Comparison of ENCODE assay signal across 8 mouse cellular contexts in the genomic region with DNA sequence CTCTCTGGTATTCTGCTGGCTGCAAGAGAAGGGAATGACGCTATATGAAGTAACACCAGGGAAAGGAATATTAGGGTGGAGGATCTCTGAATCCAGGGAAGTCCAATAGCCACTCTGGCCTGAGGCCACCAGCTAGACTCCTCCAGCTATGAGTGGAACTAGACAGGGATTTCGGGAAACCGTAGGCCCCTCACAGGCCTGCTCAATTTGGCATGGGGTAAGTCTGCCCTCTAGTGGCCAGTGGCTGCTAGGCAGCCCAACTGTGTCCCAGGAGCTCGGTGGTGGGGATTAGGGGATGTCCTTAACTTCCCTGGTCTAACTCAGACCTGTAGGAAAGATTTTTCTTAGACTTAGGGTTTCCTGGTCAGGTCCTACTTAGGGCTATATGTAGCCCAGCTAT. TPM values are rescaled to one million over a fixed set of nuclear protein-coding genes. Genes with fewer than 3 reads are reported as not detected.
A peak's percentile ranks its signal among the peaks of the same experiment; 100 is the strongest.
DNase-seq lines count a peak whose midpoint lies in the region; ATAC-seq and TF ChIP-seq lines count a peak whose summit lies in the region.

No protein-coding gene starts in this region.

- TF ChIP-seq CTCF in C2C12 (IDR thresholded peaks at IDR 0.05; ENCODE audit: control insufficient read depth, insufficient read depth, insufficient read length) = peak; percentile 89
- TF ChIP-seq CTCF in bone marrow, adult 2 months (IDR thresholded peaks at IDR 0.05; ENCODE audit: control insufficient read depth, insufficient read depth, low read length) = peak; percentile 95
- TF ChIP-seq CTCF in midbrain, postnatal 0 days (IDR thresholded peaks at IDR 0.05) = peak; percentile 99
- peak; percentile 88; the same call in 1 of the 2 replicates for TF ChIP-seq CTCF in spleen, adult 2 months (IDR thresholded peaks at IDR 0.05; ENCODE audit: extremely low read depth, insufficient read depth, insufficient read length, insufficient replicate concordance)

- ATAC-seq in embryonic facial prominence, embryonic 15.5 days (ENCODE audit: insufficient number of reproducible peaks, low FRiP score, low TSS enrichment, low read depth) = peak; percentile 69; the same call in 1 of the 2 replicates
- peak; percentile 85 for ATAC-seq in limb, embryonic 14.5 days (ENCODE audit: low FRiP score, low read depth)
- ATAC-seq in midbrain, postnatal 0 days (ENCODE audit: low FRiP score) = peak; percentile 78

- no peaks in the 10 kb centered on the region for H3K79me2 ChIP-seq in C2C12 (ENCODE audit: control insufficient read depth, insufficient read depth)

- no peak for TF ChIP-seq POLR2A in bone marrow, adult 2 months (IDR thresholded peaks at IDR 0.05; ENCODE audit: borderline replicate concordance, control insufficient read depth, low read depth, low read length)
- TF ChIP-seq POLR2A in limb, embryonic 14.5 days (IDR thresholded peaks at IDR 0.05; ENCODE audit: borderline replicate concordance, extremely low read depth, insufficient read depth, insufficient read length) = no peak
- no peak for TF ChIP-seq POLR2A in spleen, adult 2 months (IDR thresholded peaks at IDR 0.05; ENCODE audit: low read depth, low read length)

- 22% methylated on average over 4 of the region's 4 CpGs for WGBS in bone marrow, adult 2 months
- 9% methylated on average over 4 of the region's 4 CpGs for WGBS in embryonic facial prominence, embryonic 15.5 days
- WGBS in heart, embryonic 10.5 days = 11% methylated on average over 4 of the region's 4 CpGs
- 10% methylated on average over 4 of the region's 4 CpGs for WGBS in limb, embryonic 14.5 days
- 6% methylated on average over 4 of the region's 4 CpGs for WGBS in midbrain, postnatal 0 days
- 30% methylated on average over 4 of the region's 4 CpGs for WGBS in spleen, adult 2 months

- no peaks in the 10 kb centered on the region for H3K9me3 ChIP-seq in embryonic facial prominence, embryonic 15.5 days (replicated peaks)
- H3K9me3 ChIP-seq in heart, embryonic 10.5 days = no peaks in the 10 kb centered on the region
- H3K9me3 ChIP-seq in limb, embryonic 14.5 days (ENCODE audit: control insufficient read depth, low read length) = no peaks in the 10 kb centered on the region
- no peaks in the 10 kb centered on the region for H3K9me3 ChIP-seq in midbrain, postnatal 0 days (ENCODE audit: low read length)

- peaks cover 3% of the 10 kb centered on the region; the same call in 1 of the 2 replicates for H3K4me1 ChIP-seq in bone marrow, adult 2 months (ENCODE audit: control insufficient read depth, insufficient read depth, low read length)
- 0 out of 2 replicates have a peak, but pooled peaks cover 7% of the 10 kb centered on the region for H3K4me1 ChIP-seq in embryonic facial prominence, embryonic 15.5 days
- H3K4me1 ChIP-seq in heart, embryonic 10.5 days = peaks cover 12% of the 10 kb centered on the region
- no peaks in the 10 kb centered on the region for H3K4me1 ChIP-seq in limb, embryonic 14.5 days (ENCODE audit: control insufficient read depth, insufficient read depth, low read length)
- H3K4me1 ChIP-seq in midbrain, postnatal 0 days (ENCODE audit: insufficient read depth, low read length) = no peaks in the 10 kb centered on the region
- no peaks in the 10 kb centered on the region for H3K4me1 ChIP-seq in spleen, adult 2 months (ENCODE audit: control insufficient read depth, insufficient read depth, insufficient read length)

- H3K4me2 ChIP-seq in embryonic facial prominence, embryonic 15.5 days (replicated peaks) = no peak overlapping the region
- H3K4me2 ChIP-seq in limb, embryonic 14.5 days (replicated peaks; ENCODE audit: low read depth, low read length, severe bottlenecking) = no peak overlapping the region
- no peak overlapping the region for H3K4me2 ChIP-seq in midbrain, postnatal 0 days (ENCODE audit: low read depth, low read length, poor library complexity, severe bottlenecking)

- H3K4me3 ChIP-seq in C2C12 (ENCODE audit: insufficient read depth, poor library complexity, severe bottlenecking) = no peak overlapping the region
- H3K4me3 ChIP-seq in bone marrow, adult 2 months (replicated peaks; ENCODE audit: control insufficient read depth, low read depth, low read length) = no peak overlapping the region
- H3K4me3 ChIP-seq in embryonic facial prominence, embryonic 15.5 days (replicated peaks) = no peak overlapping the region
- no peak overlapping the region for H3K4me3 ChIP-seq in heart, embryonic 10.5 days
- H3K4me3 ChIP-seq in limb, embryonic 14.5 days (replicated peaks; ENCODE audit: low read length) = no peak overlapping the region
- no peak overlapping the region for H3K4me3 ChIP-seq in midbrain, postnatal 0 days (ENCODE audit: low read depth, low read length)
- H3K4me3 ChIP-seq in spleen, adult 2 months (ENCODE audit: extremely low read depth, insufficient read depth, insufficient read length) = no peak overlapping the region

- H3ac ChIP-seq in C2C12 (ENCODE audit: control insufficient read depth, insufficient read length, low read depth) = no peak overlapping the region

- no peaks in the 10 kb centered on the region for H3K79me3 ChIP-seq in C2C12 (ENCODE audit: low read depth)

- H3K27ac ChIP-seq in bone marrow, adult 2 months (ENCODE audit: control insufficient read depth, insufficient read depth, low read depth, low read length, poor library complexity) = no peak overlapping the region
- no peak overlapping the region for H3K27ac ChIP-seq in embryonic facial prominence, embryonic 15.5 days (replicated peaks)
- no peak overlapping the region; the same call in 1 of the 2 replicates for H3K27ac ChIP-seq in heart, embryonic 10.5 days
- no peak overlapping the region for H3K27ac ChIP-seq in limb, embryonic 14.5 days (replicated peaks; ENCODE audit: low read depth, low read length)
- no peak overlapping the region for H3K27ac ChIP-seq in midbrain, postnatal 0 days (ENCODE audit: low read depth, low read length)
- no peak overlapping the region for H3K27ac ChIP-seq in spleen, adult 2 months (ENCODE audit: insufficient read depth, low read length)

- peak; percentile 88 for DNase-seq in heart, embryonic 10.5 days (ENCODE audit: low spot score)
- DNase-seq in kidney, adult 9 months = peak; percentile 77
- DNase-seq in limb, embryonic 14.5 days (ENCODE audit: low spot score) = peak; percentile 86
- peak; percentile 86 for DNase-seq in midbrain, postnatal 0 days (ENCODE audit: low spot score)
- peak in 1 of 2 experiments; percentile 68 for DNase-seq in spleen, adult 2 months (ENCODE audit: low read depth in 1 of 2, low spot score in 2 of 2)

- H3K9ac ChIP-seq in embryonic facial prominence, embryonic 15.5 days = no peak overlapping the region
- H3K9ac ChIP-seq in limb, embryonic 14.5 days (ENCODE audit: low read depth, low read length, severe bottlenecking) = no peak overlapping the region
- no peak overlapping the region for H3K9ac ChIP-seq in midbrain, postnatal 0 days (replicated peaks; ENCODE audit: low read length, poor library complexity, severe bottlenecking)

- H3K36me3 ChIP-seq in C2C12 (ENCODE audit: control insufficient read depth, insufficient read depth) = no peaks in the 10 kb centered on the region
- H3K36me3 ChIP-seq in embryonic facial prominence, embryonic 15.5 days = no peaks in the 10 kb centered on the region
- no peaks in the 10 kb centered on the region for H3K36me3 ChIP-seq in heart, embryonic 10.5 days
- no peaks in the 10 kb centered on the region for H3K36me3 ChIP-seq in limb, embryonic 14.5 days (ENCODE audit: control insufficient read depth, insufficient read depth, low read length)
- H3K36me3 ChIP-seq in midbrain, postnatal 0 days (ENCODE audit: insufficient read depth, low read length) = no peaks in the 10 kb centered on the region
- no peaks in the 10 kb centered on the region for H3K36me3 ChIP-seq in spleen, adult 2 months (ENCODE audit: control insufficient read depth, insufficient read depth, low read length)

- no peaks in the 10 kb centered on the region for H3K27me3 ChIP-seq in C2C12 (ENCODE audit: control insufficient read depth, insufficient read depth, insufficient read length)
- H3K27me3 ChIP-seq in embryonic facial prominence, embryonic 15.5 days = no peaks in the 10 kb centered on the region
- H3K27me3 ChIP-seq in heart, embryonic 10.5 days (ENCODE audit: insufficient read depth, poor library complexity, severe bottlenecking) = peaks cover 32% of the 10 kb centered on the region
- H3K27me3 ChIP-seq in limb, embryonic 14.5 days (ENCODE audit: control insufficient read depth, insufficient read depth, low read length) = no peaks in the 10 kb centered on the region
- 0 out of 2 replicates have a peak, but pooled peaks cover 3% of the 10 kb centered on the region for H3K27me3 ChIP-seq in midbrain, postnatal 0 days (ENCODE audit: insufficient read depth, low read length)
- no peaks in the 10 kb centered on the region for H3K27me3 ChIP-seq in spleen, adult 2 months (ENCODE audit: control insufficient read depth, insufficient read depth, low read length)

RNA-seq across cellular contexts. Expression of gene Samd8, which starts 8.5 kb away (rescaled TPM):
- polyA plus RNA-seq in C2C12 (2012; fragmentation: generic; extraction: Trizol) = 7.8 TPM
- 2.8 and 4.4 TPM in 2 replicates for polyA plus RNA-seq in bone marrow, adult 2 months (2011; ENCODE audit: insufficient read depth, insufficient read length, low replicate concordance, missing spikeins)
- polyA plus RNA-seq in embryonic facial prominence, embryonic 15.5 days (2015; fragmentation: Nextera tagmentation; extraction: Ambion mirVana) = 11.5 and 11.8 TPM in 2 replicates
- 9.9 and 11.6 TPM in 2 replicates for polyA plus RNA-seq in heart, embryonic 10.5 days (2016; fragmentation: Nextera tagmentation; extraction: Ambion mirVana)
- polyA plus RNA-seq in limb, embryonic 14.5 days (2012; rRNA removed) = 11.4 and 15.1 TPM in 2 replicates
- polyA plus RNA-seq in limb, embryonic 14.5 days (2014; fragmentation: Nextera tagmentation; extraction: Ambion mirVana) = 12.1 and 12.3 TPM in 2 replicates
- 65.9 and 85.6 TPM in 2 replicates for total RNA-seq in midbrain, postnatal 0 days (2014; rRNA removed)
- 24.9 and 28.6 TPM in 2 replicates for polyA plus RNA-seq in midbrain, postnatal 0 days (2015; fragmentation: Nextera tagmentation; extraction: Ambion mirVana)
- 4.4 and 7.3 TPM in 2 replicates for polyA plus RNA-seq in spleen, adult 2 months (2012; rRNA removed)

RNA-seq across cellular contexts. Expression of gene Dusp13, which starts 9.2 kb away (rescaled TPM):
- polyA plus RNA-seq in C2C12 (2012; fragmentation: generic; extraction: Trizol) = 2.7 TPM
- polyA plus RNA-seq in bone marrow, adult 2 months (2011; ENCODE audit: insufficient read depth, insufficient read length, low replicate concordance, missing spikeins) = not detected in 2 replicates
- 0.49 and 1.3 TPM in 2 replicates for polyA plus RNA-seq in embryonic facial prominence, embryonic 15.5 days (2015; fragmentation: Nextera tagmentation; extraction: Ambion mirVana)
- polyA plus RNA-seq in heart, embryonic 10.5 days (2016; fragmentation: Nextera tagmentation; extraction: Ambion mirVana) = 0.10 TPM in 1 of 2 replicates, not detected in the other
- 1.5 TPM in 2 replicates for polyA plus RNA-seq in limb, embryonic 14.5 days (2012; rRNA removed)
- 0.55 TPM in 1 of 2 replicates, not detected in the other for polyA plus RNA-seq in limb, embryonic 14.5 days (2014; fragmentation: Nextera tagmentation; extraction: Ambion mirVana)
- 0.28 TPM in 1 of 2 replicates, not detected in the other for total RNA-seq in midbrain, postnatal 0 days (2014; rRNA removed)
- polyA plus RNA-seq in midbrain, postnatal 0 days (2015; fragmentation: Nextera tagmentation; extraction: Ambion mirVana) = not detected in 2 replicates
- polyA plus RNA-seq in spleen, adult 2 months (2012; rRNA removed) = 0.19 and 0.33 TPM in 2 replicates

RNA-seq across cellular contexts. Expression of gene Dupd1, which starts 27.4 kb away (rescaled TPM):
- polyA plus RNA-seq in C2C12 (2012; fragmentation: generic; extraction: Trizol) = 0.04 TPM
- polyA plus RNA-seq in bone marrow, adult 2 months (2011; ENCODE audit: insufficient read depth, insufficient read length, low replicate concordance, missing spikeins) = not detected in 2 replicates
- 0.34 TPM in 1 of 2 replicates, not detected in the other for polyA plus RNA-seq in embryonic facial prominence, embryonic 15.5 days (2015; fragmentation: Nextera tagmentation; extraction: Ambion mirVana)
- polyA plus RNA-seq in heart, embryonic 10.5 days (2016; fragmentation: Nextera tagmentation; extraction: Ambion mirVana) = 0.12 and 0.15 TPM in 2 replicates
- 0.47 and 0.50 TPM in 2 replicates for polyA plus RNA-seq in limb, embryonic 14.5 days (2012; rRNA removed)
- polyA plus RNA-seq in limb, embryonic 14.5 days (2014; fragmentation: Nextera tagmentation; extraction: Ambion mirVana) = 0.76 and 0.82 TPM in 2 replicates
- 1.4 TPM in 1 of 2 replicates, not detected in the other for total RNA-seq in midbrain, postnatal 0 days (2014; rRNA removed)
- polyA plus RNA-seq in midbrain, postnatal 0 days (2015; fragmentation: Nextera tagmentation; extraction: Ambion mirVana) = 0.39 and 0.41 TPM in 2 replicates
- polyA plus RNA-seq in spleen, adult 2 months (2012; rRNA removed) = not detected in 2 replicates
